Mouse (Mus musculus) limb, embryonic 12.5 days (tissue): ENCODE measurements around the gene Gprc5c. TPM values are rescaled to one million over a fixed set of nuclear protein-coding genes. Genes with fewer than 3 reads are reported as not detected.

Source experiments
- polyA plus RNA-seq: library from polyadenylated mRNA; unstranded; fragments of >200 nt; fragmentation: Nextera tagmentation; extraction: Ambion mirVana; gene quantifications from 2 replicates; pipeline ENCODE4 v1.2.1, GENCODE M21; 2016

Gprc5c gene
- polyA plus RNA-seq, 1 experiment from 2014 or later = 50.7 TPM

Other genes with a start within 250 kb of the Gprc5c start
- gene Rpl38, start 182.6 kb upstream of the Gprc5c start, polyA plus RNA-seq = 966 and 981 TPM in 2 replicates
- gene Ttyh2, start 175.7 kb upstream of the Gprc5c start, polyA plus RNA-seq = 9.9 and 10.0 TPM in 2 replicates
- 0.50 and 0.67 TPM in 2 replicates for gene Dnaic2, start 123.7 kb upstream of the Gprc5c start, polyA plus RNA-seq
- gene Kif19a, start 85.8 kb upstream of the Gprc5c start, polyA plus RNA-seq = 0.06 TPM in 1 of 2 replicates, not detected in the other
- 1.5 TPM in 2 replicates for gene Btbd17, start 55.2 kb upstream of the Gprc5c start, polyA plus RNA-seq
- not detected in 2 replicates for gene Gpr142, start 52.2 kb upstream of the Gprc5c start, polyA plus RNA-seq
- gene Cd300a, start 38.9 kb downstream of the Gprc5c start, polyA plus RNA-seq = 0.70 and 0.88 TPM in 2 replicates
- gene Cd300lb, start 83.2 kb downstream of the Gprc5c start, polyA plus RNA-seq = not detected in 2 replicates
- gene Cd300c, start 118.0 kb downstream of the Gprc5c start, polyA plus RNA-seq = not detected in 2 replicates
- gene Cd300ld, start 138.8 kb downstream of the Gprc5c start, polyA plus RNA-seq = 0.10 TPM in 1 of 2 replicates, not detected in the other
- gene Cd300c2, start 150.7 kb downstream of the Gprc5c start, polyA plus RNA-seq = 0.73 and 0.83 TPM in 2 replicates
- not detected in 2 replicates for gene Cd300ld2, start 165.0 kb downstream of the Gprc5c start, polyA plus RNA-seq
- not detected in 2 replicates for gene Cd300ld4, start 175.9 kb downstream of the Gprc5c start, polyA plus RNA-seq
- not detected in 2 replicates for gene Cd300ld5, start 186.6 kb downstream of the Gprc5c start, polyA plus RNA-seq
- gene Cd300ld3, start 197.3 kb downstream of the Gprc5c start, polyA plus RNA-seq = not detected in 2 replicates
- not detected in 2 replicates for gene Cd300e, start 211.0 kb downstream of the Gprc5c start, polyA plus RNA-seq
- 1.4 and 1.8 TPM in 2 replicates for gene Rab37, start 240.3 kb downstream of the Gprc5c start, polyA plus RNA-seq